Mouse (Mus musculus): ENCODE results near the gene Zdhhc1. TPM values are rescaled to one million over a fixed set of nuclear protein-coding genes. Genes with fewer than 3 reads are reported as not detected.

Zdhhc1 gene
- total and polyA plus RNA-seq, 3 experiments, result 4.9 to 11.5 TPM; not detected in 1

GRCm38 (mm10) chr8:105514194-105514593 is 17.5 kb upstream of the Zdhhc1 start:
- Histone ChIP-seq H3K9ac (ENCODE audit: control insufficient read depth, low read depth, low read length, poor library complexity, severe bottlenecking) (no peak overlapping the region), H3K27ac (ENCODE audit: control insufficient read depth, low read depth, low read length) (no peak overlapping the region), H3K27me3 (ENCODE audit: control insufficient read depth in 1 of 2, insufficient read depth in 2 of 2, low read length in 2 of 2) (no peaks in the 10 kb centered on the region), H3K4me1 (ENCODE audit: control insufficient read depth in 1 of 2, insufficient read depth in 2 of 2, low read length in 2 of 2) (peaks cover 7 to 17% of the 10 kb centered on the region in 2 experiments), H3K9me3 (replicated peaks; ENCODE audit: insufficient read depth, low read length) (no peaks in the 10 kb centered on the region), H3K36me3 (ENCODE audit: control insufficient read depth in 1 of 2, insufficient read depth in 2 of 2, low read length in 2 of 2) (peaks cover 0 to 5% of the 10 kb centered on the region in 2 experiments; a peak in 2 of 4 replicates), H3K4me3 (ENCODE audit: control insufficient read depth in 1 of 2, insufficient read depth in 1 of 2, low read depth in 2 of 2, low read length in 2 of 2) (no peak overlapping the region), H3K79me2 (ENCODE audit: control insufficient read depth, insufficient read depth, low read length, poor library complexity) (no peaks in the 10 kb centered on the region)
- TF ChIP-seq RAD21 (IDR thresholded peaks at IDR 0.05; ENCODE audit: low read depth, low read length), result no peak
- no peak for TF ChIP-seq ZC3H11A (IDR thresholded peaks at IDR 0.05; ENCODE audit: low read depth, low read length)
- no peak for TF ChIP-seq UBTF (IDR thresholded peaks at IDR 0.05; ENCODE audit: borderline replicate concordance, insufficient read depth, low read depth, low read length)
- DNase-seq (ENCODE audit: low read depth, low spot score), result no peak

GRCm38 (mm10) chr8:105509997-105510735 is 13.5 kb upstream of the Zdhhc1 start:
- peak; percentile 63 for DNase-seq (ENCODE audit: low read depth, low spot score)

GRCm38 (mm10) chr8:105508758-105509157 is 12.1 kb upstream of the Zdhhc1 start:
- peaks cover 4 to 8% of the 10 kb centered on the region in 2 experiments for H3K4me1 ChIP-seq (ENCODE audit: control insufficient read depth in 1 of 2, insufficient read depth in 2 of 2, low read length in 2 of 2)
- no peak for TF ChIP-seq UBTF (IDR thresholded peaks at IDR 0.05; ENCODE audit: borderline replicate concordance, insufficient read depth, low read depth, low read length)

More at GRCm38 (mm10) chr8:105509997-105510735, 13.5 kb upstream of the Zdhhc1 start:
- no peaks in the 10 kb centered on the region for H3K79me2 ChIP-seq (ENCODE audit: control insufficient read depth, insufficient read depth, low read length, poor library complexity)
- no peaks in the 10 kb centered on the region for H3K27me3 ChIP-seq (ENCODE audit: control insufficient read depth in 1 of 2, insufficient read depth in 2 of 2, low read length in 2 of 2)
- peak overlapping the region; percentile 41 for H3K27ac ChIP-seq (ENCODE audit: control insufficient read depth, low read depth, low read length)
- TF ChIP-seq ZMIZ1 (IDR thresholded peaks at IDR 0.05; ENCODE audit: low read depth, low read length) (0 out of 2 replicates have a peak, but pooled peaks have one; percentile 22), USF2 (IDR thresholded peaks at IDR 0.05; ENCODE audit: borderline replicate concordance in 1 of 2, insufficient read depth in 1 of 2, low read depth in 1 of 2, low read length in 2 of 2) (no peak), ELF1 (IDR thresholded peaks at IDR 0.05; ENCODE audit: low read depth, low read length) (no peak), RCOR1 (IDR thresholded peaks at IDR 0.05; ENCODE audit: low read depth, low read length) (no peak), MAZ (IDR thresholded peaks at IDR 0.05; ENCODE audit: low read depth, low read length) (peak; percentile 78), ZNF384 (IDR thresholded peaks at IDR 0.05; ENCODE audit: low read depth, low read length) (no peak), ZKSCAN1 (IDR thresholded peaks at IDR 0.05; ENCODE audit: low read depth, low read length) (no peak), GATA1 (IDR thresholded peaks at IDR 0.05; ENCODE audit: low read depth, low read length) (peak; percentile 22; the same call in 1 of the 2 replicates), CHD1 (IDR thresholded peaks at IDR 0.05; ENCODE audit: low read depth, low read length) (no peak)
- H3K9me3 ChIP-seq (replicated peaks; ENCODE audit: insufficient read depth, low read length), result no peaks in the 10 kb centered on the region
- peak overlapping the region; percentile 62 for H3K9ac ChIP-seq (ENCODE audit: control insufficient read depth, low read depth, low read length, poor library complexity, severe bottlenecking)
- peaks cover 4 to 8% of the 10 kb centered on the region in 2 experiments for H3K4me1 ChIP-seq (ENCODE audit: control insufficient read depth in 1 of 2, insufficient read depth in 2 of 2, low read length in 2 of 2)
- H3K4me3 ChIP-seq (ENCODE audit: control insufficient read depth in 1 of 2, insufficient read depth in 1 of 2, low read depth in 2 of 2, low read length in 2 of 2), result peak overlapping the region; percentile 52 to 57
- peaks cover 0 to 2% of the 10 kb centered on the region in 2 experiments; a peak in 2 of 4 replicates for H3K36me3 ChIP-seq (ENCODE audit: control insufficient read depth in 1 of 2, insufficient read depth in 2 of 2, low read length in 2 of 2)

More at GRCm38 (mm10) chr8:105508758-105509157, 12.1 kb upstream of the Zdhhc1 start:
- Histone ChIP-seq H3K27ac (ENCODE audit: control insufficient read depth, low read depth, low read length) (no peak overlapping the region), H3K9me3 (replicated peaks; ENCODE audit: insufficient read depth, low read length) (no peaks in the 10 kb centered on the region), H3K79me2 (ENCODE audit: control insufficient read depth, insufficient read depth, low read length, poor library complexity) (no peaks in the 10 kb centered on the region), H3K4me3 (ENCODE audit: control insufficient read depth in 1 of 2, insufficient read depth in 1 of 2, low read depth in 2 of 2, low read length in 2 of 2) (no peak overlapping the region), H3K36me3 (ENCODE audit: control insufficient read depth in 1 of 2, insufficient read depth in 2 of 2, low read length in 2 of 2) (peaks cover 0 to 2% of the 10 kb centered on the region in 2 experiments; a peak in 2 of 4 replicates), H3K9ac (ENCODE audit: control insufficient read depth, low read depth, low read length, poor library complexity, severe bottlenecking) (no peak overlapping the region), H3K27me3 (ENCODE audit: control insufficient read depth in 1 of 2, insufficient read depth in 2 of 2, low read length in 2 of 2) (no peaks in the 10 kb centered on the region)
- DNase-seq (ENCODE audit: low read depth, low spot score), result no peak

Data from MEL (cell line).